Mouse (Mus musculus) small intestine, adult 2 months (tissue): Measurements from ENCODE around the gene Eif4a1.
A peak's percentile ranks its signal among the peaks of the same experiment; 100 is the strongest.

Source experiments
- CTCF ChIP-seq: fragments of 200-500 bp; IDR thresholded peaks from 2 replicates; pipeline ENCODE4 v1.5.1; 2012; ENCODE audit warnings: low read depth, mild to moderate bottlenecking, control low read depth, inconsistent platforms, low read length, moderate library complexity, mixed read lengths; ENCODE audit not compliant: insufficient replicate concordance, insufficient read length; ENCODE audit errors: extremely low read depth
- POLR2A ChIP-seq: fragments of 200-500 bp; IDR thresholded peaks from 2 replicates; pipeline ENCODE4 v1.6.1; 2012; ENCODE audit warnings: low read depth, mild to moderate bottlenecking, control low read depth, inconsistent platforms, low read length, moderate library complexity

GRCm38 (mm10) chr11:69692196-69692811 lies 20.1 kb upstream of the Eif4a1 start:
- no peak for TF ChIP-seq CTCF
- peak; percentile 27; the same call in 1 of the 2 replicates for TF ChIP-seq POLR2A
